Mouse (Mus musculus) kidney, adult 2 months (tissue): ENCODE measurements around the gene Pde2a.
"Not testable (repeated sequence)": the region's sequence is repeated elsewhere in the genome, so short reads cannot be mapped to it uniquely, and the experiment has no call there.

Source experiments
- CTCF ChIP-seq: fragments of 200-500 bp; conservative IDR thresholded peaks from 2 replicates; pipeline ENCODE4 v1.5.1; 2011; ENCODE audit warnings: low read depth, mild to moderate bottlenecking, control low read depth, low read length, moderate library complexity, mixed read lengths; ENCODE audit not compliant: insufficient read depth, insufficient read length
- POLR2A ChIP-seq: fragments of 200-500 bp; IDR thresholded peaks from one replicate; pipeline ENCODE4 v1.6.1; 2011; ENCODE audit warnings: low read depth, low read length, control low read depth

GRCm38 (mm10) chr7:101555473-101555872 is 134.0 kb downstream of the Pde2a start:
- not testable (repeated sequence) for TF ChIP-seq CTCF, POLR2A
